Mouse (Mus musculus) embryo, embryonic 10.5 days (tissue): ENCODE results near the gene Vmn1r173.
"Not testable (repeated sequence)": the region's sequence is repeated elsewhere in the genome, so short reads cannot be mapped to it uniquely, and the experiment has no call there.

ENCODE experiments used
- DNase-seq: peaks from one replicate; pipeline ENCODE4 v3.0.0-alpha.2; 2015; ENCODE audit warnings: low spot score

Gene Vmn1r173

GRCm38 (mm10) chr7:23700403-23700802, at the start of gene Vmn1r173:
Gene Vmn1r173 (plus strand): TSS chr7:23700703.
- DNase-seq = not testable (repeated sequence)

- DNase-seq = no peak
These were observed 42.5 kb upstream of the Vmn1r173 start, which contains the start of gene Vmn1r172 for GRCm38 (mm10) chr7:23658016-23658415. Gene Vmn1r172 (plus strand): TSS chr7:23658316.

- DNase-seq = not testable (repeated sequence)
These were observed 51.5 kb downstream of the Vmn1r173 start, which contains the start of gene Vmn1r174 for GRCm38 (mm10) chr7:23751970-23752369. Gene Vmn1r174 (plus strand): TSS chr7:23752270.
